Mouse (Mus musculus): ENCODE results near the gene Cdk14. TPM values are rescaled to one million over a fixed set of nuclear protein-coding genes. Genes with fewer than 3 reads are reported as not detected.

Gene Cdk14
- polyA plus RNA-seq, 1 experiment from 2014 or later, result 14.4 TPM

DNA sequence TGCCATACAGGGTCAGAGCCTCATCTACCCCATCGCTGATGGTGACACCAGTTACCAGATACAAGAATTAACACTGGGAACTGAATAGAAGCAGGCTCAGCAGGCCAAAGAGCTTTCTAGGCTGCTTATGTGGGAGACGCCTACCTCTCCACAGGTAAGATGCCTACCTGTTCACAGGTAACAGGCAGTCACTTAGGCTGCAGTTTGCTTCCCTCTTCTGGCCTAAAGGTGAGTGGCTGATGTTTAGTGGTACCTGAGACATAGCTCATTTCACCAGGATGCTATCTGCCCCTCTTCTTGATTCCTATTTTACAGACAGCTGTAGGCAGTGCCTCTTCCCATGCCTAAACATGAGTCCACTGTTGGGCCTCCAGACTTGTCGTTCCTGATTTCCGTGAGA, 595.0 kb downstream of the Cdk14 start:
- Histone ChIP-seq H3K27ac (ENCODE audit: low read length) (no peak overlapping the region), H3K9me3 (replicated peaks; ENCODE audit: control insufficient read depth, low read length) (no peaks in the 10 kb centered on the region), H3K27me3 (ENCODE audit: control insufficient read depth, insufficient read depth, low read length) (no peaks in the 10 kb centered on the region), H3K4me2 (ENCODE audit: low read depth, low read length) (no peak overlapping the region), H3K4me1 (ENCODE audit: control insufficient read depth, insufficient read depth, low read length) (no peaks in the 10 kb centered on the region), H3K4me3 (replicated peaks; ENCODE audit: low read length) (no peak overlapping the region), H3K36me3 (ENCODE audit: control insufficient read depth, insufficient read depth, low read length) (no peaks in the 10 kb centered on the region), H3K9ac (ENCODE audit: low read length) (no peak overlapping the region)
- no peak for ATAC-seq (ENCODE audit: insufficient read depth, low FRiP score)
- WGBS, result 89% methylated on average over 4 of the region's 4 CpGs

DNA sequence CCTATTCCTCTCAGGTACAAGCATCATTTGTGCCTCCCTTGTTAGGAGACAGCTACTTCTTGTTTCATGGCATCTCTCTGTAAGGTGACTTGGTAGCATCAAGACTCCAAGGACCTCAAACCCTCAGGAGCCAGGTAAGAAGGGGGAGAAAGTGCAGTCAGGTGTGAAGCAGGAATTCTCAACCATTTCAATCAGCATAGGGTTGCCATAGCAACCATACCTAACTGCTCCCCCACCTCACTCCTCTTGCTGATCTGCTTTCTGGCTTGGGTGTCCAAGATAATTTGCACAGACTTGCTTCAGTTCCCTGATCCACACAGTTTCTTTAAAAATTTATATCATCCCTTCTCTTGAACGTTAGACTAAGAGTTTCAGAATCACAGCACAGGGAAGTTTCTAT, 595.9 kb downstream of the Cdk14 start:
- Histone ChIP-seq H3K9me3 (replicated peaks; ENCODE audit: control insufficient read depth, low read length) (no peaks in the 10 kb centered on the region), H3K27ac (ENCODE audit: low read length) (no peak overlapping the region), H3K27me3 (ENCODE audit: control insufficient read depth, insufficient read depth, low read length) (no peaks in the 10 kb centered on the region), H3K4me3 (replicated peaks; ENCODE audit: low read length) (no peak overlapping the region), H3K4me1 (ENCODE audit: control insufficient read depth, insufficient read depth, low read length) (no peaks in the 10 kb centered on the region), H3K4me2 (ENCODE audit: low read depth, low read length) (no peak overlapping the region), H3K9ac (ENCODE audit: low read length) (no peak overlapping the region), H3K36me3 (ENCODE audit: control insufficient read depth, insufficient read depth, low read length) (no peaks in the 10 kb centered on the region)
- no peak for ATAC-seq (ENCODE audit: insufficient read depth, low FRiP score)
- 65% methylated on average over 1 of the region's 1 CpGs for WGBS

DNA sequence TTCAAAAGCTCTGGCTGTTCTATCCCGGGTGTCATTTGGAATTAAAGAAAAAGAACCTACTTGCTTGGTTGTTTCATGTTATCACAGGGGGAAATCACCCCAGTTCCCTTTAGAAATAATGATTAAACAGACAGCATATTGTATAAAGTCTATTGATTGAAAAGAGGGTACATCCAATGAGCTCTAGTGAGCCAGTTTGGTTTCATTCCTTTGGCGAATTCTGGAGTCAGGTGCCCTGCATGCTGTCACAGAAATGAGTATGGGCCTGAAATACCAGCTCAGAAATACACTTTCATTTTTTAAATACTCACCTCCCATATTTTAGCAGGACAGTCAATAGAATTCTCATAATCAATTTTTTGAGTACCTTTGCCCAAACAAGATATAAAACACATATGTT, 598.1 kb downstream of the Cdk14 start:
- Histone ChIP-seq H3K9me3 (replicated peaks; ENCODE audit: control insufficient read depth, low read length) (no peaks in the 10 kb centered on the region), H3K4me3 (replicated peaks; ENCODE audit: low read length) (no peak overlapping the region), H3K4me1 (ENCODE audit: control insufficient read depth, insufficient read depth, low read length) (no peaks in the 10 kb centered on the region), H3K27me3 (ENCODE audit: control insufficient read depth, insufficient read depth, low read length) (no peaks in the 10 kb centered on the region), H3K27ac (ENCODE audit: low read length) (no peak overlapping the region), H3K36me3 (ENCODE audit: control insufficient read depth, insufficient read depth, low read length) (no peaks in the 10 kb centered on the region), H3K4me2 (ENCODE audit: low read depth, low read length) (no peak overlapping the region), H3K9ac (ENCODE audit: low read length) (no peak overlapping the region)
- no peak for ATAC-seq (ENCODE audit: insufficient read depth, low FRiP score)
- WGBS, result 50% methylated on average over 2 of the region's 2 CpGs

DNA sequence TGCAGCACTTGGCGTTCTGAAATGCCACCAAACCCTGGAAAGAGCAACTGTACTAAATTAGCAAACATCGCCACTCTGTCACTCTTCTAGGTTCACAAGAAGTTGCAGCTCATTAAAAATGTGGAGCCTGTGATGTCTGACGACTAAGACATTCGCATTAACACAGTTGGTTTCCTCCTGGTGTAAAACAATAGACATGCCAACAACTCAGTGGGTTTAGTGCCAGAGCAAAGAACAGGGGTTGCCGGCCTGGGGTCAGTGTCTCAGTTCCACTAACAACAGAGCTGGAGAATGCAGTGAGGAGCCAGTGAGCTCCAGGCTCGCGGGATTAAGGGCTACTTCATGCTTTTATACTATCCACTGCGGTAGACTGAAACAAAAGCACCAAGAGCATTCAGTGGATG, 598.7 kb downstream of the Cdk14 start:
- H3K9me3 ChIP-seq (replicated peaks; ENCODE audit: control insufficient read depth, low read length), result no peaks in the 10 kb centered on the region
- no peak for ATAC-seq (ENCODE audit: insufficient read depth, low FRiP score)
- 48% methylated on average over 8 of the region's 8 CpGs for WGBS
- H3K27ac ChIP-seq (ENCODE audit: low read length), result no peak overlapping the region
- no peak overlapping the region for H3K4me2 ChIP-seq (ENCODE audit: low read depth, low read length)
- H3K4me3 ChIP-seq (replicated peaks; ENCODE audit: low read length), result no peak overlapping the region
- no peaks in the 10 kb centered on the region for H3K36me3 ChIP-seq (ENCODE audit: control insufficient read depth, insufficient read depth, low read length)
- no peaks in the 10 kb centered on the region for H3K27me3 ChIP-seq (ENCODE audit: control insufficient read depth, insufficient read depth, low read length)
- H3K4me1 ChIP-seq (ENCODE audit: control insufficient read depth, insufficient read depth, low read length), result no peaks in the 10 kb centered on the region
- no peak overlapping the region for H3K9ac ChIP-seq (ENCODE audit: low read length)

DNA sequence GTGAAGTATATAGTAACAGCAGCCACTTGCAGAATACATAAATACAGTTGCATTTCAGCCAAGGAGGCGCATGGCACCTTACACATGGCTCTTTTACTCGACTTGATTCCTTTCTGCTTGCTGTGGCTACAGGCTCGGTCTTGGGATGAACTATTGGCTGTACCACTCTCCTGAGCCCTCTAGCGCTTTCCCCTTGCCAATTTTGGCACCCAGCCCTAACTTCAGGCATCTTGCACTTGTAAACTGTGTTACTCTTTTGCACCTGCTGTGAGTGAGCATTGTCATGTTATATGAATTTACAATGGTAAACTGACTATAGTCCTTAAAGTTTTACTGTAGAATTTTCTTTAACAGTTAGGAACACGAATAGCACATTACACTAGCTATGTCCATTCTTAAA, 603.1 kb downstream of the Cdk14 start:
- Histone ChIP-seq H3K4me3 (replicated peaks; ENCODE audit: low read length) (no peak overlapping the region), H3K27ac (ENCODE audit: low read length) (no peak overlapping the region), H3K4me2 (ENCODE audit: low read depth, low read length) (no peak overlapping the region), H3K9me3 (replicated peaks; ENCODE audit: control insufficient read depth, low read length) (no peaks in the 10 kb centered on the region), H3K4me1 (ENCODE audit: control insufficient read depth, insufficient read depth, low read length) (no peaks in the 10 kb centered on the region), H3K9ac (ENCODE audit: low read length) (no peak overlapping the region), H3K36me3 (ENCODE audit: control insufficient read depth, insufficient read depth, low read length) (no peaks in the 10 kb centered on the region), H3K27me3 (ENCODE audit: control insufficient read depth, insufficient read depth, low read length) (no peaks in the 10 kb centered on the region)
- no peak for ATAC-seq (ENCODE audit: insufficient read depth, low FRiP score)
- WGBS, result 82% methylated on average over 5 of the region's 5 CpGs

DNA sequence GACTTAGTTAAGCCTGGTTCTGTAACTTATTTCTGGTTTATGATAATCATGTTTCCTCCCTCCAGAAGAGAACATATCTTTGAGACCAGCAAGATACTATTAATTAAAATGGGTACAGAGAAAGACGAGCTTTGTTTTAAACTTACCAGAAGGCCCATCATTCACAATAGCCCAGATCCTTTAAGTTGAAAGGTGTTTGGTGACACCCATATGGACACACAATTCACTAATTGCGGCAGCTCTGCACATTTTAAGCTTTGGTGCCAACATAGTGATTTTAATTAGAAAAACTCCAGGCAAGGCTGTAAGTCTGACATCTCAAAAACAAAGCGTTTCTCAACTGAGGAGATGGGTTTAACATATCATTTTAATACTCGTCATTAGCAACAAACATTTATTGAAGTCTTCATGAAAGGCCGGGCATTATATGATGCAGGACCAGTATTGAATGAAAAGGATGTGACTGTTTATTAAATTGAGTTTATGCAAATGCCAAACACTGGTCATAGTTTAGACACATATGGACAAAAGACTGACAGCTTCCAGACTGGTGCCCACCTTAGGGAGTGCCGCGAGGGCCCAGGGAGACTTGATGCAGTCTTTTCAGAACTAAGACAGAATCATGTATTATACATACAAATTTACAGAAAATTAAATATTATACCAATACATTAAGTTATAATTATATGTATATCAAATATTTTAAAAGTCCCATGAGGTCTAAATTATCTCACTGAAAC, 605.5 kb downstream of the Cdk14 start:
- Histone ChIP-seq H3K4me1 (ENCODE audit: control insufficient read depth, insufficient read depth, low read length) (no peaks in the 10 kb centered on the region), H3K9ac (ENCODE audit: low read length) (no peak overlapping the region), H3K27me3 (ENCODE audit: control insufficient read depth, insufficient read depth, low read length) (no peaks in the 10 kb centered on the region), H3K4me3 (replicated peaks; ENCODE audit: low read length) (no peak overlapping the region), H3K9me3 (replicated peaks; ENCODE audit: control insufficient read depth, low read length) (no peaks in the 10 kb centered on the region), H3K4me2 (ENCODE audit: low read depth, low read length) (no peak overlapping the region), H3K27ac (ENCODE audit: low read length) (no peak overlapping the region), H3K36me3 (ENCODE audit: control insufficient read depth, insufficient read depth, low read length) (no peaks in the 10 kb centered on the region)
- 83% methylated on average over 7 of the region's 7 CpGs for WGBS
- ATAC-seq (ENCODE audit: insufficient read depth, low FRiP score), result no peak

DNA sequence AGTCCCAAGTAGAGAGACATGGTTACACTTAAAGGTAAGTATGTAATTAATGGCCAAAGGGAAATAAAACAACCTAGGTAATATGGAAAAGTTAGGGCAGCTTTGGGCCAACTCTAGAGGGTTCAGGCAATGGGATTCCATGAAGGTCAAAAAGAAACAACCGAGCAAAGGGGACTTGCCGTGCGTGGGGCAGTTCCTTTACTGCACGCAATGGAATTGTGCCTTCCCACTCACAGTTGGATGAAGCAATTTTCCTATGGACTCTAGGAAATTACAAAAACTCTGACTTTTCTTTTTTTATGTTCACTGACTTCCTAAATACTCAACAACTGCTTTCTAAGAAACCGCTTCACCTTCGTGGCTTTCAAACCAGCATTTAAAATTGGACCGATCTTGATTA, 606.8 kb downstream of the Cdk14 start:
- no peak overlapping the region for H3K27ac ChIP-seq (ENCODE audit: low read length)
- no peak overlapping the region for H3K4me2 ChIP-seq (ENCODE audit: low read depth, low read length)
- H3K27me3 ChIP-seq (ENCODE audit: control insufficient read depth, insufficient read depth, low read length), result no peaks in the 10 kb centered on the region
- no peak overlapping the region for H3K4me3 ChIP-seq (replicated peaks; ENCODE audit: low read length)
- H3K9ac ChIP-seq (ENCODE audit: low read length), result no peak overlapping the region
- ATAC-seq (ENCODE audit: insufficient read depth, low FRiP score), result no peak
- H3K4me1 ChIP-seq (ENCODE audit: control insufficient read depth, insufficient read depth, low read length), result no peaks in the 10 kb centered on the region
- H3K36me3 ChIP-seq (ENCODE audit: control insufficient read depth, insufficient read depth, low read length), result no peaks in the 10 kb centered on the region
- H3K9me3 ChIP-seq (replicated peaks; ENCODE audit: control insufficient read depth, low read length), result no peaks in the 10 kb centered on the region
- WGBS, result 94% methylated on average over 7 of the region's 7 CpGs

DNA sequence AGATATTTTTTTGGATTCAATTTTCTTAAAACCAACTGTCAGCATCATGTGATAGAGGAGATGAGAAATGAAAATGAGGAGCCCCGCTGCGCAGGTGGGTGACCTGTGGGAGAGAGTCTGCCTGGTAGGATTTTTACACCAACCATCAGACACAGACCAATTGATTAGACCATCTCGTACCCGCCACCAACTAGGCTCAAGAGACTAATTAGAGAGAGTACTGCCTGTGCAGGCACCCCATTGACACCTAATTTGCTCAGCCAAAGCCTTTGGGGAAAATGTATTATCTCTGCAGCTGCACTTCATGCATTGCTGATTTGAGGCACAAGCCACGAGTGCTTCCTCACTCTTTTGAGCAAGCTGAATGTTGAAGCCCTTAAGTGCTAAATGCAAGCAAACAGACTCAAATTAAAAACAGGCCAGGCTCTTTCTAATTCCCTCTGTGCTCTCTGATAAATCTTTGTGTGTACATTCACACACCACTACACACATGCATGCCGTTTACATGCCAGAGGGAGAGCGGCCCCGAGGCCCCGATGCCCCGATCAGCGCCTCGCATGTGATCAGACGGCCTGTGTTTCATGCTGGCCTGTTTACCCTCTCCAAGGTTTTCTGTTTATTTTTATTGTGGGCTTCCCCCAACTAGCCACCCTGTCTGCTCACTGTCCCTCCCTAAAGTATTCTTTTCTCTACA, 607.9 kb downstream of the Cdk14 start:
- Histone ChIP-seq H3K36me3 (ENCODE audit: control insufficient read depth, insufficient read depth, low read length) (no peaks in the 10 kb centered on the region), H3K4me3 (replicated peaks; ENCODE audit: low read length) (no peak overlapping the region), H3K27ac (ENCODE audit: low read length) (no peak overlapping the region), H3K4me1 (ENCODE audit: control insufficient read depth, insufficient read depth, low read length) (no peaks in the 10 kb centered on the region), H3K4me2 (ENCODE audit: low read depth, low read length) (no peak overlapping the region), H3K27me3 (ENCODE audit: control insufficient read depth, insufficient read depth, low read length) (no peaks in the 10 kb centered on the region), H3K9ac (ENCODE audit: low read length) (no peak overlapping the region), H3K9me3 (replicated peaks; ENCODE audit: control insufficient read depth, low read length) (no peaks in the 10 kb centered on the region)
- no peak for ATAC-seq (ENCODE audit: insufficient read depth, low FRiP score)
- WGBS, result 66% methylated on average over 13 of the region's 13 CpGs

DNA sequence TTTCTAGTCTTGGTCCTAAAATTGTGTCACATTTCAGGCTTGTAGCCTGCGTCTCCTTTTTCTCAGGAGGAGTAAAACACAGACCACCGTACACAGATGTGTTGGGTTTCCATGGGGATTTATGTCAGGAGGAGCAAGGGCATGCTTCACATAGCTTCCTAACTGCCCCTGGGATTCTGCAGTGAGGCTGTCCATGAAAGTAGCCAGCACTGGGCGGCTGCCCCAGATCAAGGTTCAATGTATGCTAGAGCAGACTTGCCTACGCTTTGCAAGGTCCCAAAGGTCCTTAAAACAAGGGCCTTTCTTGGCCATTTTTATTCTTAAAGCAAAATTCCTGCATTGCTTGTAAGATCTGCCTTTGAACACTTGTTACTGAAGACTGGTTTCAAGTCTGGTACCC, 614.9 kb downstream of the Cdk14 start:
- no peaks in the 10 kb centered on the region for H3K4me1 ChIP-seq (ENCODE audit: control insufficient read depth, insufficient read depth, low read length)

More for the DNA sequence above, 614.9 kb downstream of the Cdk14 start:
- no peaks in the 10 kb centered on the region for H3K9me3 ChIP-seq (replicated peaks; ENCODE audit: control insufficient read depth, low read length)
- no peak overlapping the region for H3K4me3 ChIP-seq (replicated peaks; ENCODE audit: low read length)
- no peak for ATAC-seq (ENCODE audit: insufficient read depth, low FRiP score)
- H3K27me3 ChIP-seq (ENCODE audit: control insufficient read depth, insufficient read depth, low read length), result no peaks in the 10 kb centered on the region
- no peak overlapping the region for H3K27ac ChIP-seq (ENCODE audit: low read length)
- no peak overlapping the region for H3K4me2 ChIP-seq (ENCODE audit: low read depth, low read length)
- WGBS, result 71% methylated on average over 4 of the region's 4 CpGs
- no peaks in the 10 kb centered on the region for H3K36me3 ChIP-seq (ENCODE audit: control insufficient read depth, insufficient read depth, low read length)
- no peak overlapping the region for H3K9ac ChIP-seq (ENCODE audit: low read length)

Data from stomach, embryonic 16.5 days (tissue).